Mouse (Mus musculus) lung, postnatal 0 days (tissue): Measurements from ENCODE around the gene Mapkapk5.

Experiments
- CTCF ChIP-seq: IDR thresholded peaks from 2 replicates; pipeline ENCODE4 v1.5.1; 2016; ENCODE audit warnings: antibody characterized with exemption, mild to moderate bottlenecking
- EP300 ChIP-seq: IDR thresholded peaks from 2 replicates; pipeline ENCODE4 v1.6.1; 2016; ENCODE audit warnings: antibody characterized with exemption, mild to moderate bottlenecking, control low read depth

DNA sequence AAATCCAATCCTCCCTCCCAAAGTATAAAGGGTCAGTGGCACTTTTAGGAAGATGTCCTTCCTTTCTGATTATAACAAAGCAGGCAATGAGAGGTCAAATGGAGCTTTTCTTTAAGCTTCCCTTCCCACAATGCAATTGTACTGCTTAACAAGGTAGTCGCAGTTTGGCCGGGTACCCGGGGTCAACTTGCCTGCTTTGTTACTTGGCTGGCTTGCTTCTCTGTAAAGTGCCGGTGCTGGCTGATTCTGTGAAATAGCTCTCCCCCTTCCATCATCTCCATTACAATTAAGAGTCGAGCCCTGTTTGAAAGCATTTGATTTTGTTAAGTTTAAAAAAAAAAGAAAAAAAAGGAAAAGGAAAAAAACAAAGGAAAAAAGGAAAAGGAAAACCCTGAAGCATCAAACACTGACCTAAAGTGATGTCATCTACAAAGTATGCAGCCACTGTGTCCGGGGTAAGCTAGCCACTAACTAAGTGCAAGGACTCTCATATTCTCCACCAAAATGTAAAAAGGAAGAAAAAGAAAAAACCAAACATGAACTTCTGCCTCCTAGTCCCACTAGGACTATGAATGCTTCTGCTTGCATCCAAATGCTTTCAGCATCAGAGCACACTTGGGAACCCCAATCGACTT is 8.7 kb downstream of the Mapkapk5 start:
- no peak for TF ChIP-seq CTCF
- TF ChIP-seq EP300, result no peak
